Mouse (Mus musculus): Measurements from ENCODE around the gene Nfkb1.

DNA sequence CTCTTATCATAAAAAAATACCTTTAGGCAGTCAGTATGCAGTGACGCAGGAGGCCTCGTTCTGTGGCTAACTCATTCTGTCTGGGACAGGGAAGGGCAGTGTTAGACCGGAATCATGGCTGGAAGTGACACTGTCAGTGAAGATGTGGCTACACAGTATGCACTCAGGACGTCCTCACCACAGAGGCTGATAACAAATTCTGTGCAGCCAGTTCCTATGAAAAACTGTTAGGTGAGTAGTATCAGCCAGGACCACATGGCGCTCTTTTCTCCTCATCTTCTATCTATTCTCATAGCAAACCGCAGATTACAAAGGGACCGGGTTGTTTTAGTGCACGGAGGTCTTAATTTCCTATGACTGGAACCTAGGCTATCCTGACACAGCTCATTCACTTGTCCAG is 4.9 kb upstream of the Nfkb1 start:
- no peak for TF ChIP-seq POLR2A (IDR thresholded peaks at IDR 0.05; ENCODE audit: borderline replicate concordance, low read depth, low read length)
- no peak for TF ChIP-seq CTCF (IDR thresholded peaks at IDR 0.05; ENCODE audit: low read depth, low read length)
